Mouse (Mus musculus) neural tube, embryonic 11.5 days (tissue): ENCODE results near the gene Zfp112. TPM values are rescaled to one million over a fixed set of nuclear protein-coding genes. Genes with fewer than 3 reads are reported as not detected.

ENCODE experiments used
- ATAC-seq: fragments of 200-750 bp; cut with Nextera tagmentation; 2 replicates; pipeline ENCODE4 v1.8.0; 2017; ENCODE audit warnings: moderate number of reproducible peaks, mild to moderate bottlenecking, moderate TSS enrichment, moderate library complexity; ENCODE audit not compliant: insufficient read depth, low FRiP score, low TSS enrichment
- DNase-seq: peaks from one replicate; pipeline ENCODE4 v3.0.0-alpha.2; 2015; ENCODE audit warnings: low spot score
- H3K27ac ChIP-seq: fragments of 300-500 bp; sonication (generic); 2 replicates; pipeline ENCODE4 v1.5.1; 2014; ENCODE audit warnings: low read depth, mild to moderate bottlenecking, low read length
- H3K27me3 ChIP-seq: fragments of 300-500 bp; sonication (generic); 2 replicates; pipeline ENCODE4 v1.6.1; 2014; ENCODE audit warnings: mild to moderate bottlenecking, low read length, mixed read lengths; ENCODE audit not compliant: control insufficient read depth, insufficient read depth
- H3K36me3 ChIP-seq: fragments of 300-500 bp; sonication (generic); 2 replicates; pipeline ENCODE4 v1.6.1; 2014; ENCODE audit warnings: mild to moderate bottlenecking, low read length, moderate library complexity, mixed read lengths; ENCODE audit not compliant: control insufficient read depth, insufficient read depth
- H3K4me1 ChIP-seq: fragments of 300-500 bp; sonication (generic); 2 replicates; pipeline ENCODE4 v1.6.1; 2014; ENCODE audit warnings: low read length, mixed read lengths; ENCODE audit not compliant: control insufficient read depth, insufficient read depth
- H3K4me2 ChIP-seq: fragments of 300-500 bp; sonication (generic); 2 replicates; pipeline ENCODE4 v1.6.1; 2014; ENCODE audit warnings: low read depth, mild to moderate bottlenecking, moderate library complexity
- H3K4me3 ChIP-seq: fragments of 300-500 bp; sonication (generic); 2 replicates; pipeline ENCODE4 v1.5.1; 2014; ENCODE audit warnings: low read depth, low read length
- H3K9ac ChIP-seq: fragments of 300-500 bp; sonication (generic); 2 replicates; pipeline ENCODE4 v1.6.1; 2014; ENCODE audit warnings: mild to moderate bottlenecking, low read length
- H3K9me3 ChIP-seq: fragments of 300-500 bp; sonication (generic); 2 replicates; pipeline ENCODE4 v1.6.1; 2016; ENCODE audit warnings: low read length; ENCODE audit not compliant: control insufficient read depth
- WGBS: fragments of 180-500 bp; shearing (Covaris S2); extraction: QIAGEN DNeasy Blood & Tissue Kit; methylation state at CpG from one replicate; pipeline ENCODE4 v1.1.7; 2014; 5-methylcytosine and 5-hydroxymethylcytosine counted together
- polyA plus RNA-seq: library from polyadenylated mRNA; unstranded; fragments of >200 nt; fragmentation: Nextera tagmentation; extraction: Ambion mirVana; gene quantifications from 2 replicates; pipeline ENCODE4 v1.2.1, GENCODE M21; 2014

Gene Zfp112
- polyA plus RNA-seq, 1 experiment from 2014 or later = 4.4 TPM

- 96% methylated on average over 18 of the region's 18 CpGs for WGBS
- ATAC-seq (no peak), DNase-seq (no peak)
- H3K27ac ChIP-seq = no peak overlapping the region
- no peak overlapping the region for H3K4me3 ChIP-seq
- H3K4me2 ChIP-seq = no peak overlapping the region
- H3K4me1 ChIP-seq = no peaks in the 10 kb centered on the region
- peaks cover 75% of the 10 kb centered on the region for H3K36me3 ChIP-seq
- peaks cover 65% of the 10 kb centered on the region for H3K9me3 ChIP-seq
- H3K9ac ChIP-seq = no peak overlapping the region
- H3K27me3 ChIP-seq = no peaks in the 10 kb centered on the region
Measured at GRCm38 (mm10) chr7:24105144-24105703, 6.9 kb upstream of the Zfp112 start.

GRCm38 (mm10) chr7:24110839-24111238, 1.3 kb upstream of the Zfp112 start:
- H3K9me3 ChIP-seq = peaks cover 30% of the 10 kb centered on the region
- ATAC-seq = no peak
- H3K27ac ChIP-seq = no peak overlapping the region
- H3K4me1 ChIP-seq = 0 out of 2 replicates have a peak, but pooled peaks cover 2% of the 10 kb centered on the region
- 96% methylated on average over 7 of the region's 7 CpGs for WGBS
- H3K4me3 ChIP-seq = no peak overlapping the region
- peaks cover 22% of the 10 kb centered on the region for H3K36me3 ChIP-seq
- no peaks in the 10 kb centered on the region for H3K27me3 ChIP-seq
- H3K9ac ChIP-seq = no peak overlapping the region
- no peak for DNase-seq
- no peak overlapping the region for H3K4me2 ChIP-seq

- ATAC-seq (peak; percentile 80), DNase-seq (no peak)
- Histone ChIP-seq H3K9ac (no peak overlapping the region), H3K27me3 (no peaks in the 10 kb centered on the region), H3K4me3 (peak overlapping the region; percentile 62), H3K4me1 (0 out of 2 replicates have a peak, but pooled peaks cover 2% of the 10 kb centered on the region), H3K27ac (no peak overlapping the region), H3K9me3 (peaks cover 21% of the 10 kb centered on the region), H3K36me3 (peaks cover 13% of the 10 kb centered on the region), H3K4me2 (peak overlapping the region; percentile 76)
- WGBS = 3% methylated on average over 9 of the region's 9 CpGs
Measured at GRCm38 (mm10) chr7:24111772-24112155, 350 bp upstream of the Zfp112 start.

GRCm38 (mm10) chr7:24113001-24113400, 887 bp downstream of the Zfp112 start:
- DNase-seq (no peak), ATAC-seq (no peak)
- H3K9ac ChIP-seq = peak overlapping the region; percentile 66
- no peaks in the 10 kb centered on the region for H3K27me3 ChIP-seq
- H3K36me3 ChIP-seq = peaks cover 1% of the 10 kb centered on the region
- H3K4me3 ChIP-seq = peak overlapping the region; percentile 62
- 0 out of 2 replicates have a peak, but pooled peaks cover 2% of the 10 kb centered on the region for H3K4me1 ChIP-seq
- H3K4me2 ChIP-seq = peak overlapping the region; percentile 76
- H3K27ac ChIP-seq = no peak overlapping the region
- 17% methylated on average over 12 of the region's 12 CpGs for WGBS
- H3K9me3 ChIP-seq = peaks cover 10% of the 10 kb centered on the region

GRCm38 (mm10) chr7:24116655-24117054, 4.5 kb downstream of the Zfp112 start:
- Histone ChIP-seq H3K9me3 (no peaks in the 10 kb centered on the region), H3K4me1 (0 out of 2 replicates have a peak, but pooled peaks cover 2% of the 10 kb centered on the region), H3K36me3 (no peaks in the 10 kb centered on the region), H3K27me3 (no peaks in the 10 kb centered on the region), H3K4me2 (no peak overlapping the region), H3K4me3 (no peak overlapping the region), H3K27ac (no peak overlapping the region), H3K9ac (no peak overlapping the region)
- WGBS = 79% methylated on average over 4 of the region's 4 CpGs
- DNase-seq (no peak), ATAC-seq (no peak)

GRCm38 (mm10) chr7:24133425-24133995, 21.4 kb downstream of the Zfp112 start:
- Histone ChIP-seq H3K27me3 (no peaks in the 10 kb centered on the region), H3K9me3 (no peaks in the 10 kb centered on the region), H3K4me1 (no peaks in the 10 kb centered on the region; the same call in 1 of the 2 replicates), H3K4me2 (peak overlapping the region; percentile 55), H3K4me3 (peak overlapping the region; percentile 60), H3K36me3 (peaks cover 4% of the 10 kb centered on the region), H3K27ac (no peak overlapping the region), H3K9ac (peak overlapping the region; percentile 30)
- DNase-seq (no peak), ATAC-seq (peak; percentile 51)
- 18% methylated on average over 6 of the region's 6 CpGs for WGBS

GRCm38 (mm10) chr7:24133996-24134828, 22.1 kb downstream of the Zfp112 start, which contains the start of gene Zfp235:
TSS of gene Zfp235 (plus strand) at chr7:24134169.
- DNase-seq (peak; percentile 87), ATAC-seq (peak; percentile 91)
- no peak within 1 kb of the TSS for H3K27ac ChIP-seq
- H3K27me3 ChIP-seq = no peaks in the 10 kb centered on the region
- 4% methylated on average over 32 of the region's 32 CpGs for WGBS
- H3K4me1 ChIP-seq = no peaks in the 10 kb centered on the region; the same call in 1 of the 2 replicates
- peak within 1 kb of the TSS; percentile 55 for H3K4me2 ChIP-seq
- H3K9me3 ChIP-seq = no peaks in the 10 kb centered on the region
- peaks cover 5% of the 10 kb centered on the region for H3K36me3 ChIP-seq
- H3K4me3 ChIP-seq = peak within 1 kb of the TSS; percentile 60
- peak within 1 kb of the TSS; percentile 64 for H3K9ac ChIP-seq

- no peaks in the 10 kb centered on the region for H3K4me1 ChIP-seq
- ATAC-seq (no peak), DNase-seq (no peak)
- WGBS = 90% methylated on average over 6 of the region's 6 CpGs
- no peak overlapping the region for H3K4me3 ChIP-seq
- no peak overlapping the region for H3K4me2 ChIP-seq
- H3K36me3 ChIP-seq = peaks cover 13% of the 10 kb centered on the region
- H3K9me3 ChIP-seq = no peaks in the 10 kb centered on the region
- H3K9ac ChIP-seq = no peak overlapping the region
- no peaks in the 10 kb centered on the region for H3K27me3 ChIP-seq
- H3K27ac ChIP-seq = no peak overlapping the region
Measured at GRCm38 (mm10) chr7:24142566-24142965, 30.5 kb downstream of the Zfp112 start.
